Mouse (Mus musculus) ES-E14 (cell line): ENCODE measurements around the gene Slc12a7. TPM values are rescaled to one million over a fixed set of nuclear protein-coding genes. Genes with fewer than 3 reads are reported as not detected.

Experiments used
- DNase-seq: peaks from one replicate; pipeline ENCODE4 v3.0.0-alpha.2; 2013; ENCODE audit warnings: low read depth, low spot score
- H3K27ac ChIP-seq: 2 replicates; pipeline ENCODE4 v1.5.1; 2012; ENCODE audit warnings: low read depth, mild to moderate bottlenecking, low read length, moderate library complexity, mixed read lengths; ENCODE audit not compliant: poor library complexity, insufficient read depth, severe bottlenecking
- H3K36me3 ChIP-seq: 2 replicates; pipeline ENCODE4 v1.6.1; 2012; ENCODE audit warnings: mild to moderate bottlenecking, low read length, moderate library complexity, mixed read lengths; ENCODE audit not compliant: control insufficient read depth, poor library complexity, insufficient read depth, severe bottlenecking
- H3K4me1 ChIP-seq, 2 experiments: fragments of 150-350 bp in 1 of 2; sonication (generic) in 1 of 2; 2 replicates each; pipeline ENCODE4 v1.6.1; 2012; ENCODE audit warnings: low read length in 2 of 2, mild to moderate bottlenecking in 1 of 2, mixed read lengths in 1 of 2; ENCODE audit not compliant: control insufficient read depth in 2 of 2, insufficient read depth in 2 of 2, poor library complexity in 1 of 2
- H3K4me3 ChIP-seq, 2 experiments: fragments of 150-350 bp in 1 of 2; sonication (generic) in 1 of 2; 2 replicates each; pipeline ENCODE4 v1.5.1; 2012; ENCODE audit warnings: low read length in 2 of 2, low read depth in 1 of 2, mild to moderate bottlenecking in 1 of 2, mixed read lengths in 1 of 2; ENCODE audit not compliant: insufficient read depth in 1 of 2, poor library complexity in 1 of 2, severe bottlenecking in 1 of 2
- H3K9ac ChIP-seq: 2 replicates; pipeline ENCODE4 v1.6.1; 2012; ENCODE audit warnings: low read depth, mild to moderate bottlenecking, low read length, mixed read lengths; ENCODE audit not compliant: poor library complexity, insufficient read depth, severe bottlenecking
- H3K9me3 ChIP-seq: fragments of 150-350 bp; sonication (generic); 2 replicates; pipeline ENCODE4 v1.6.1; 2012; ENCODE audit warnings: low read depth, mild to moderate bottlenecking, low read length; ENCODE audit not compliant: control insufficient read depth, insufficient read depth
- CHD2 ChIP-seq: IDR thresholded peaks from 2 replicates; pipeline ENCODE4 v1.6.1; 2014; ENCODE audit warnings: mild to moderate bottlenecking, low read depth, low read length, inconsistent platforms
- HCFC1 ChIP-seq: IDR thresholded peaks from 2 replicates; pipeline ENCODE4 v1.6.1; 2012; ENCODE audit warnings: low read length, inconsistent platforms, borderline replicate concordance; ENCODE audit not compliant: insufficient read depth
- MAFK ChIP-seq: IDR thresholded peaks from 2 replicates; pipeline ENCODE4 v1.6.1; 2014; ENCODE audit warnings: mild to moderate bottlenecking, low read depth, low read length, inconsistent platforms; ENCODE audit not compliant: insufficient read depth
- ZC3H11A ChIP-seq: IDR thresholded peaks from 2 replicates; pipeline ENCODE4 v1.6.1; 2012; ENCODE audit warnings: low read depth, mild to moderate bottlenecking, inconsistent platforms, low read length, borderline replicate concordance
- ZNF384 ChIP-seq: IDR thresholded peaks from 2 replicates; pipeline ENCODE4 v1.6.1; 2012; ENCODE audit warnings: low read depth, low read length, inconsistent platforms
- in situ Hi-C, 2 experiments: fragments of 600-800 bp; cut with MboI; formaldehyde crosslinking; loops; one replicate each; pipeline ENCODE4 v1.15.1; 2025; ENCODE audit warnings: low sequenced_read_pairs in 2 of 2, inconsistent platforms in 1 of 2; ENCODE audit not compliant: unreplicated experiment in 2 of 2
- total RNA-seq: library from RNA; depleted of rRNA; stranded (reverse); fragments of 300-350 nt; gene quantifications from 2 replicates; pipeline ENCODE4 v1.2.3, GENCODE M21; 2012

Gene Slc12a7
- total RNA-seq, 1 experiment: 87.1 TPM

DNA sequence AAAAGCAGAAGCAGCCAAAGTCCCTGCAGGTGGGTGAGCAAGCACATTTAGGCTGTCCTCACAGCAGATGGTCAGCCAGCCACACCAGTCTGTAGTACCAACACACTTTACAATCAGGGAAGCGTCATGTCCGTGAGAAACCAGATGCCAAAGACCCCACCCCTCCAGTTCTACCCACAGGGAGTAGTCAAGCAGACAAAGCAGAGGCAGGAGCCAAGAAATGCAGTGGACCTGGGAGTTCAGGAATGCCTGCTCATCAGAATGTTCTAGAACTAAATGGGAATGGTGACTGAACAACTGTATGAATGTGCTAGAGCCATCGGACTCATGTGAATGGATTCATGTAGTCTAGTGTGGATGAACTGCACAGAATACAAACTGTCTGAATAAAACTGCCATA is 45.3 kb upstream of the Slc12a7 start:
- in situ Hi-C loops: no loop called here
- no peak for TF ChIP-seq ZNF384
- TF ChIP-seq ZC3H11A: no peak
- TF ChIP-seq HCFC1: no peak
- TF ChIP-seq CHD2: no peak
- no peak for TF ChIP-seq MAFK
- H3K27ac ChIP-seq: no peak overlapping the region
- H3K9me3 ChIP-seq: no peaks in the 10 kb centered on the region
- H3K4me3 ChIP-seq: no peak overlapping the region
- H3K4me1 ChIP-seq: peaks cover 0 to 2% of the 10 kb centered on the region in 2 experiments; a peak in 1 of 4 replicates
- H3K36me3 ChIP-seq: no peaks in the 10 kb centered on the region
- no peak overlapping the region for H3K9ac ChIP-seq
- DNase-seq: no peak

DNA sequence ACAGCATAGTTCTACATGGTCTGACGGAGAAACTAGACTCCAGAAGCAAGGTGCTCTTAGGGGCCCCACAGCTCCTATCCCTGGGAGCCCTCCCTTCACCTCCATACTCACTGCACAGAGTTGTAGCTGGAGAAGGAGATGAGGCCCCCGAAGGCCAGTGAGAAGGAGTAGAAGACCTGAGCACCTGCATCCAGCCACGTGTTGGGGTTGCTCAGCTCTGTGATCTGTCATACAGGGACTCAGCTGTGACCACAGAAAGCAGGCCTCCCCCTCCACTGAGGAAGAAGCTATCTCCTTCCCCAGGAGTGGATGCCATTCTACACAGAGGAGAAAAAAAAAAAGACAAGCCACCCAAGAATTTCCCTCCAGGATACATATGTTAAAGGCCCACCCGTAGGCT is 44.0 kb upstream of the Slc12a7 start:
- in situ Hi-C loops: no loop called here
- no peak for DNase-seq
- TF ChIP-seq ZC3H11A: no peak
- TF ChIP-seq HCFC1: no peak
- TF ChIP-seq MAFK: no peak
- TF ChIP-seq CHD2: no peak
- no peak for TF ChIP-seq ZNF384

DNA sequence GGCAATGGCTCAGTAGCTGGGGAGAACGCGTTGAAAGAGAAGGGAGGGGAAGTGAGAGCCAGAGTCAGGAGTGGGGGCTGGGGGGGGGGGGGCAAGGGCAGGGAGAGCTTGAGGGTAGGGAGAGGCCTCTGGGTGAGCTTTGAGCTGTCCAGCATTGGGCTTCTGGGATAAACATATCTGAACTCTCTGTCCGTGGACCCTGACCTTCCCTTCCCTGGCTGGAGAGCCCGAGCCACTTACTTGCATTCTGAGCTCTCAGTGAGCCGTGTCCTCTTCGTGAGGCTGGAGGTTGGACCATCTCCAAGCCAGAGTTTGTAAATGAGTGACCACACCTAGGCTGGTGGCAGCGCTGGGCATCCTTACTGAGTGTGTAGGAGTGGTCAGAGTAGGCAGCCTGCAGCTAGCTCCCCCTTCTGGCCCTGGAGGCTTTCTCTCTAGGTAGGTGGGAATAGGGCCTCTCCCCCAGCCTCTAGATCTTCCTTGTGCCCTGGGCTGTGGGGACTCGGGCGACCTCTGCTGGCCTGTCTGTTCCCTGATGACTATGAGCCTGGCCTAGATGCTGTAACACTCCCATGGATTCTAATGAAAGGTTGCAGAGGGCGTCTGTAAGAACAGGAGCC is 40.5 kb upstream of the Slc12a7 start:
- H3K4me1 ChIP-seq: peaks cover 0 to 2% of the 10 kb centered on the region in 2 experiments; a peak in 1 of 4 replicates
- H3K27ac ChIP-seq: no peak overlapping the region
- TF ChIP-seq HCFC1: no peak
- no peak for TF ChIP-seq CHD2
- TF ChIP-seq ZNF384: no peak
- TF ChIP-seq ZC3H11A: peak; percentile 61
- TF ChIP-seq MAFK: no peak
- no peaks in the 10 kb centered on the region for H3K36me3 ChIP-seq
- peak; percentile 64 for DNase-seq
- no peak overlapping the region for H3K9ac ChIP-seq
- in situ Hi-C loops: loop anchor here in 1 of 2 experiments (10.0 kb wide), 1 partner anchor 178 kb away; no protein-coding TSS in a partner anchor
- no peak overlapping the region for H3K4me3 ChIP-seq
- H3K9me3 ChIP-seq: no peaks in the 10 kb centered on the region

More for the DNA sequence above, 44.0 kb upstream of the Slc12a7 start:
- no peaks in the 10 kb centered on the region for H3K36me3 ChIP-seq
- peaks cover 0 to 2% of the 10 kb centered on the region in 2 experiments; a peak in 1 of 4 replicates for H3K4me1 ChIP-seq
- H3K9me3 ChIP-seq: no peaks in the 10 kb centered on the region
- H3K27ac ChIP-seq: no peak overlapping the region
- no peak overlapping the region for H3K9ac ChIP-seq
- no peak overlapping the region for H3K4me3 ChIP-seq

DNA sequence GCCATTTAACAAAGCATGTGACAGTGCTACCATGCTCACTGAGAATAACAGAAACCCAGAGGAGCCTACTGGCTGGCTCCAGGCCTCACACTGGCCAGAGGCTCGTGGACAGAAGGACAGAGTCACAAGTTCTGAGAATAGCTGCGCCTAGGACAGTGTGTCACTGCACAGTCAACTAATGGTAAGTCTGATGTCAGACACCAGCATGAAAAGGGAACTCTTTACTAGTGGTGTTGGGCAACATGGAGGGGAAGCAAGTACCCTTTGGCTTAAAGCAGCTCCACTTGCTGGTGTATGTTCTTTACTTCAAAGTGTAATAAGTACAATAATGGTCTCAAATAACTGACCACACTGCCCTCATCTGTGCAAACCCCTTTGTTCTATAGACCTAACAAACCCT is 39.6 kb upstream of the Slc12a7 start:
- Histone ChIP-seq H3K9me3 (no peaks in the 10 kb centered on the region), H3K4me1 (peaks cover 0 to 2% of the 10 kb centered on the region in 2 experiments; a peak in 1 of 4 replicates), H3K36me3 (no peaks in the 10 kb centered on the region), H3K27ac (no peak overlapping the region), H3K4me3 (no peak overlapping the region), H3K9ac (no peak overlapping the region)
- in situ Hi-C loops: loop anchor here in 1 of 2 experiments (10.0 kb wide), 1 partner anchor 179 kb away; no protein-coding TSS in a partner anchor
- no peak for DNase-seq
- TF ChIP-seq ZC3H11A: no peak
- TF ChIP-seq MAFK: no peak
- no peak for TF ChIP-seq CHD2
- no peak for TF ChIP-seq HCFC1
- TF ChIP-seq ZNF384: no peak
